Mouse (Mus musculus): ENCODE results near the gene 1700013H16Rik. TPM values are rescaled to one million over a fixed set of nuclear protein-coding genes. Genes with fewer than 3 reads are reported as not detected.
A peak's percentile ranks its signal among the peaks of the same experiment; 100 is the strongest.
"Not testable (repeated sequence)": the region's sequence is repeated elsewhere in the genome, so short reads cannot be mapped to it uniquely, and the experiment has no call there.

The 1700013H16Rik gene
- not detected for total RNA-seq (2021)

DNA sequence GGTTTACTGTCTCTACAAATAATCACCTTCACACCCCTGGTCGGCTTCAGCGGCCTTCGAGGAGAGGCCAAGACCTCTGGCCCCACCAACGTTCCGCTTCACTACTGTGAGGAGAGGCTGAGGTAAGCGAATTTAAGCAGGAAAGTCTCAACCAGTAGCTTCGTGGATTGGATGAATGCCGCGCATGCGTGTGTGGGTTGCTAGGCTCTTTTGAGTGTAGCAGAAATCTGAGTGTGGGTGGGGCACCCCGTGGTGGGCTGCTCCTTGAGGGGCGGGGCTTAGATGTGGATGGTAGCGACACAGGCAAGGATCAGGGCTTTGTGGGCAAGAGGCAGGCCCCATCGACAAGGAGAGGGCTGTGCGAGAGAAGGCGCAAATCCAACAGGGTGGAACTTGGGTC lies at the start of gene 1700013H16Rik:
Gene 1700013H16Rik, minus strand, starts transcription at position 96 of the 400 bp plus-strand sequence.
- no peak for DNase-seq (ENCODE audit: low spot score in 2 of 2)
- intact Hi-C loops (cut with DNase I): no loop called here

DNA sequence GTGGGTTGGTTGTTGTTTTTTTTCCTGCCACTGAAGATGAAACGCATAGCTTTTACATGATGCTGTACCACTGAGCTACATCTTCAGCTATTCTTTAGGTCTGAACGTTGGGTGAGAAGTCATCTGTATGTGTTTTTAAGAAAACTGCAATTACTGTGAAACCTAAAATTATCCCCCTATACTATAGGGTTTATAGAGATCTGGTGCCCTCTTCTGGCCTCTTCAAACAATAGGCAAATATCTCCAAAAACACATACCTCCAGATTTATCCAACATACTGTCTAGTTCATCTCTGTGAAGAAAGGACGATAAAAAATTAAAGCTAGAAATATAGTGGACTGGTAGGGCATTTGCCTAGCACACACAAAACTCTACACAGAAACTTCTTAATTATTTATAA lies 41.4 kb upstream of the 1700013H16Rik start:
- peak in 1 of 2 experiments; percentile 6 for DNase-seq (ENCODE audit: low spot score in 2 of 2)
- intact Hi-C loops (cut with DNase I): loop anchor here (5.0 kb wide), 1 partner anchor 187 kb away; no protein-coding TSS in a partner anchor

DNA sequence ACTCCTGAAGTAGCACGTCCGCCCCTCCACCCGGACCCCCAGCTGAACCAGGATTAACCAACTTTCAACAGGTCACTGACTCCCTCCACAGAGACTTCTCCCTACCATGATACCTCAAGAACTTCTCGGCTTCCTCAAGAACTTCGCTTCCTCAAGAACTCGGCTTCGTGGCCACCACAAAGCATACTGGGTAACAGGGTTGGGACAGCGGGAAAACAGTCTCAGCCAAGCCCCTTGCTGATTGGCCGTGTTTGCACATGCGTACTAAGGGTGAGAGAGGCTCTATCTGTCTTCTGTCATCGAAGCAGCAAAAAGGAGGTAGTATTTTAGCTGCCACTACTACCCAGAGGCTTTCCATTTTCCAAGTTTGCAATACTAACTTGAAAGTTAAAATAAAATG lies 39.9 kb upstream of the 1700013H16Rik start, which contains the start of gene Xlr:
Gene Xlr, minus strand, starts transcription at position 188 of the 400 bp plus-strand sequence.
- not testable (repeated sequence) for DNase-seq (ENCODE audit: low spot score in 2 of 2)
- intact Hi-C loops (cut with DNase I): loop anchor here (5.0 kb wide), 1 partner anchor 185 kb away; no protein-coding TSS in a partner anchor

DNA sequence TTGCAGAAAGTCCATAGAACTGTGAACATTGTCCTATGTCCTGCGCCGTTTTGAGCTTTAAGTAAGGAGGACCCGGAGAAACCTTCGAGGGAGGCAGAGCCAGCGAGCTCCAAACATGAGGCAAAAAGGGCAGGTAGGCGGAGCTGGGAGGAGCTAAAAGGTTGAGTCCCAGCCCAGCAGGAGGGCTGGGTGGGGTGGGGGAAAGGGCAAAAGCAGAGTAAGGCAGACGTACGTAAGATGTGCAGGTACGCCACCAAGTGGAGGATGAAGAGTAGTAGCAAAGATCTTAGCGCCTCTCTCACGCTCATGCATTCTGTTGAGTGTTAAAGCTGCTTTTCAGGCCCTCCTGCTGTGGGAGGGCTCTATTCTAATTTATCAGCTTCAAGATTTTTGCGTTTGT lies 18.6 kb upstream of the 1700013H16Rik start, which contains the start of gene Zfp36l3:
Gene Zfp36l3, minus strand, starts transcription at position 119 of the 400 bp plus-strand sequence.
- DNase-seq (ENCODE audit: low spot score in 2 of 2): no peak
- intact Hi-C loops (cut with DNase I): no loop called here

DNA sequence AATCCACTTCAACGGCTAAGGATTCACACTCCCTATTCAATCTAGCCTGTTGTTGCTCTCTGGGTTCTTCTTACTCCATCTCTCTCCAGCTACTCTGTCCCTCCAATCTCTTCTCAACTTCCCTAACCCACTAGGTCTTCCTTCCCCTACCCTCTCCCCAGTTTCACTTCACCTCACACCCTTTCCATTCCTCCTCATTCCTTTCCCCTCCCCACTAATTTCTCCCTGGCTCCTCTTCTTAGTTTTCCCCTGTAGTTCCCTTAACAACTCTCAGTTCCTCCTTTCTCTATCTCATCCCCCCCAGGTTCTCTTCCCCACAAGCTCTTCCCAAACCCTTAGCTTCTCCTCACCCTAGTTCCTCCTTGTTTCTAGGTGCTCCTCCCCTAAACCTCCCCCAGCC lies 4.8 kb downstream of the 1700013H16Rik start:
- intact Hi-C loops (cut with DNase I): no loop called here
- DNase-seq (ENCODE audit: low spot score in 2 of 2): no peak

DNA sequence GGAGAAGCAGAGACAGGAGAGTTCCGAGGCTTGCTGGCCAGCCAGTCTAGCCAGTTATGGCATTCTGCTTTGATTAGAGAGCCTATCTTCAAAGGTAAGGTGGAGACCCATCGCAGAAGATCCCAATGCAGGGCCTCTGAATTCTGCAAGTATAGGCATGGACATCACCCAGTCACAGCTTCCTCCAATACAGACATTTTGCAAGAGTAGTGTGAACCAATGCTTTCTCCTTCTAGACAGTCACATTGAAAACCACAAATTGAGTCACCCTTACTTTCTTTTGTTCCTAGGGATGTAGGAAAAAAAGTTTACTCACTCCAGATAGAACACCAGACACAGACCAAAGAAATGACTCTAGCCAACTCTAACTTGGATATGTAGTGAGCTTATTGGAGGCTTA lies 28.7 kb downstream of the 1700013H16Rik start:
- intact Hi-C loops (cut with DNase I): no loop called here
- DNase-seq (ENCODE audit: low spot score in 2 of 2): no peak

DNA sequence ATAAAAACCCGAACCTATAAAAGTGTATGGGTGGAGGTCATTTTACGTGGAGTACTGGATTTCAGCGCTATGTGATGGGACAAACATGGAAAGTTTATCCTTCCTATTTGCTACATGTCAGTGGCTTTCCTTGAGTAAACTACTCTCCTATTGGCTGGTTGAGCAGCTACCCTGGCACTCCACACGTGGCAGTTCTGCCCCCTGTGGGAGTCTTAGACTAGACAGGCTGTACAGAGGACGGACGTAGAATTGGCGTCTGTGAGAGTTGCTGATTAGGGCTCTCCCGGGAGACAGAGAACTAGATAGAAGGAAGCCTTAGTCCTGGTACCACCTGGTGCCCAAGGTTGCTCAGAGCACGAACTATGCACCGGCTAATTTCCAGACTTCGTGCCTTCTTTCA lies 33.0 kb downstream of the 1700013H16Rik start, which contains the start of gene 4930502E18Rik:
Gene 4930502E18Rik, plus strand, starts transcription at position 231 of the 400 bp plus-strand sequence.
- intact Hi-C loops (cut with DNase I): no loop called here
- no peak for DNase-seq (ENCODE audit: low spot score in 2 of 2)

DNA sequence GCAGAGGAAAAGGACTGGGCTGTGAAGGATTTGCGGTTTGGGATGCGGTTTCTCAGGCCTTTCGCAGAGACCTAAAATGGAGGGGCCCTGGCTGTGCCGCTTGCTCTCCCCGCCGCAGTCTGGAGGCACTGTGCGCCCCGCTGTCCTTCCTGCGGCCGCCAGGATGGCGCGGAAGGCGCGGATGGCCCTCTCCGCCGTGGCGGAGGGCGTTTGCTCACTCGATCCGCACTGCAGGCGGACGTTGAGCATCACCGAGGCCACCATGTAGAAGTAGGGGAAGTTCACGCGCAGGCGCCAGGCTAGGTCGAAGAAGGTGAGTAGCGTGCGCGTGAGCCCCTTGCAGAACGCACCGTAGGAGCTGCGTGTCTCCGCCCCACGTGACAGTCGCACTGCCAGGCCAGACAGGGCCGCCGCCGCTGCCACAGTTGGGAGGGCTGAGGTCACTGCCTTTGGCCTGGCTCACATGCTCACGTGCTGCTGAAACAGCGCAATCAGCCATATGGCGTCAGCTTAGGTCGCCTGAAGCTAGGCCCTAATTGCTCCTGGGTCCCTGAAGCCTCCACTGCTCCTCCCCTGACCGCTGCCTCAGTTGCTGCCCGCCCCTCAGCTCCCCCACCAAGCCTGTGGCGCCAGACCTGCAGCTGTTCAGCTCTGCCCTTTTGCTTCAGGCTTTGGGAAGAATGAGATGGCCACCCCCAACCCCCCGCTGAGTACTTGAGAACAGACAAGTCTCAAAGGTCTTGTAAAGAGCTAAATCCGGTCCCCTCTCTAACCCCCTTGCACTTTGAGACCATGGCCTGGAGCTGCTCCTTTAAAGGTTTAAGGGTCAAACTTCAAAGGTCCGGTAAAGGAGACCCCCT lies 41.1 kb downstream of the 1700013H16Rik start:
- intact Hi-C loops (cut with DNase I): no loop called here

DNA sequence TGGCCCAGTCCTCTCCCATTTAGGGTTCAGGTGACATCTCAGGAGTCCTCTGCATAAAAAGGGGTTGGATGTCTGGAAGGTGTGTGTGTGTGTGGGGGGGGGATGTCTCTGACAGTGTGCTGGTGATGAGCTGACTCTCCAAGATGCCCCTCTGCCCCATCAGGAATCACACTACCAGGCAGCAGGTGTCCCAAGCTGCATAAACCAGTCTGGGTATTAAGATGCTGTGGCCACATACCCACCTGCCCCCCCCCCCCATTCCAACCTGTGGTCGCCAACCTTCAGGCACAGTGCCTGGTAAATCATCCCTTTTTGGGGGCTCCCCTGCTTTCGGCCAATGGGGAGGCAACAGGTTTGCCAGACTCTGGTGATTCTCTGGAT lies 41.7 kb downstream of the 1700013H16Rik start:
- no peak for DNase-seq (ENCODE audit: low spot score in 2 of 2)
- intact Hi-C loops (cut with DNase I): no loop called here

More for the DNA sequence above, 41.1 kb downstream of the 1700013H16Rik start:
- peak; percentile 43 to 52 for DNase-seq (ENCODE audit: low spot score in 2 of 2)

DNA sequence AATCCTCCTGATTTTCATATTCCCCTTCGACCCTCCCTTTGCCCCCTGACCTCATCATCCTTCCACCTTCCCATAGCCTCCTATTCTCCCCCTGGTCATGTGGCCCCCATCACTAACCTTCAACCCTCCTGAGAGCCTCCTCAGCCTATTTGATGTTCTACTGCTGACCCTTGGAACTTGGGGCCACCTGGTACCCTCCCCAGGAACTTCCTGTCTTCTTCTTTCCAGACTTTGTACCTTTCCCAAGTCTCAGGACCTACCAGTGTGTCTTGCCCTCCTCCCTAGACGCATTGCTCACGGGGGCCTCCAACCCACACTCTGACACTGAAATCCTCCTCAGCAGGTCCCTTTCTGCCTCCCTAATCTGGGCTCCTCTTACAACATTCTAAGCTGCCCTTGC lies 55.0 kb downstream of the 1700013H16Rik start:
- intact Hi-C loops (cut with DNase I): no loop called here
- DNase-seq (ENCODE audit: low spot score in 2 of 2): no peak

DNA sequence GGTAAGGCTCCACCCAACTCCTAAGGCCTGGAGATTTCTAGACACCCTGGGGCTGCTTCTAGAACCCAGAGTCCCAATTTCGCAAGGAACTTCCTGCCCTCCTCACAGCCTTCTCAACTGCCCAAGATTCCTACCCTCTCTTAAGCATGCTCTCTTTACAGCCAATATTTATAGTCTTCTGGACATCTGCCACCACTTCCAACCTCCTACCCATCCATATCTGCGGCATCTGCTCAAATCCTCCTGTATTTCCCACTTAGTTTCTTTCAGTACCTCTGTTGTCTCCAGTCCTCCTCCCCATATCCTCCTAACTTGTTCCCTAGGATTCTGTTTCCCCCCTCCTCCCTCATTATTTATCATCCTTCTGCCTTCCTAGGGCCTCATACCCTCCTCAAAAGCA lies 58.4 kb downstream of the 1700013H16Rik start:
- intact Hi-C loops (cut with DNase I): no loop called here
- DNase-seq (ENCODE audit: low spot score in 2 of 2): peak in 1 of 2 experiments; percentile 65

DNA sequence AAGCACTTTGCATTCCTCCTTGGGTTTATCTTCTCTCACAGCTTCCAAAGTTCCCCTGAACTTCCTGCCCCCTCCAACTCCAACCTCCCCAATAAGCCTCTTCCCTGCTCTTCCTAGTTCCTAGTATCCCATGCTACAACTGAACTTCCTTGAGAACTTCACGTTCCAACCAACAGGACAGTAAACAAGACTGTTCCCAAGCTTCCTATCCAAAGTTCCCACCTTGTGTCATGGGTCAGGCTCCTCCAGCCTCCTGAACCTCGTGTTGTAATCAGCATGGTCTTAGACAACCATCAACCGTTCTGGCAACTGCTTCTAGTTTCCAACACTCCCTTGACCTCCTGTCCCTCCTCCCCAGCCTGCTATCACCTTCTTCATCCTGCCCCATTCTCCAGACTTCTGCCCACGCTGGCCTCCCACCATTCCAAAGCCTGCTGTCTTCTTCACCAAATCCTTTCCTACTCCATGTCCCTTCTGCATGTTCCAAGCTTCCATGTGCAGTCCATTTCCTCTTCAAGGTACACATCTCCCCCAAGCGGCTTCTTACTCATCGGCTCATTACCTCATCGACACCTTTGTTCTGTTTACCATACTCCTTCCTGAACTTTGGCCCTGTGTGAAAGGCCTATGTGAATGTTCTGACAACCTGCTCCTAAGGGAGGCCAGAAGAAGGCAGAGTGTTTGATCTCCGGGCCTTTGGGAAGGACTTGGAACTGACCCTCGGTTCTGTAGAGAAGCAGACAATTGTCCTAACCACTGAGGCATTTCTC lies 63.4 kb downstream of the 1700013H16Rik start:
- no peak for DNase-seq (ENCODE audit: low spot score in 2 of 2)
- intact Hi-C loops (cut with DNase I): no loop called here

DNA sequence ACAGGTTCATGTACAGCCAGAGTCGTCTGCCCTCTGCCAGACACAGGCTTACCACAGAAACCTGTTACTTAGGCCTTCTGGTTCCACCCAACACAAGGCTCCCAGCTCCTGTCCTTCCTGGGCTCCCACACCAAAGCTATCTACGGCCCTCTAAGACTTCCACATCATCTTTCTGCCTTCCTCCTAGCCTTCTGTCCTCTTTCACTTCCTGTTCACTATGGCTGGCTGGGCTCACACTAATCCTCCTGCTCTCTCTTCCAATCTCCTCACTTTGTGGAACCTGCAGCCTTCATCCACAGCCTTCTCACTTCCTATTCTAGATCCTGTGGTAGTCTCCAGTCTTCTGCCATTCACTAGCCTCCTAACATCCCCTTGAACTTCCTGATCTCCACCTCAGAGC lies 64.5 kb downstream of the 1700013H16Rik start:
- no peak for DNase-seq (ENCODE audit: low spot score in 2 of 2)
- intact Hi-C loops (cut with DNase I): no loop called here

Other genes starting within 250 kb of the 1700013H16Rik start
- 100 to 1,000 TPM; 253 to 257 TPM for gene Rtl8c, start 149.8 kb downstream of the 1700013H16Rik start, total RNA-seq (2021)
- gene Gm14597, start 148.9 kb downstream of the 1700013H16Rik start, total RNA-seq (2021): not detected
- 100 to 1,000 TPM; 296 to 378 TPM for gene Rtl8a, start 114.1 kb downstream of the 1700013H16Rik start, total RNA-seq (2021)
- gene Rtl8b, start 87.4 kb downstream of the 1700013H16Rik start, total RNA-seq (2021): 100 to 1,000 TPM; 254 to 265 TPM
- under 1 TPM; 0.25 to 0.30 TPM for gene 4930502E18Rik, start 33.0 kb downstream of the 1700013H16Rik start, total RNA-seq (2021)
- not detected for gene Zfp36l3, start 18.6 kb upstream of the 1700013H16Rik start, total RNA-seq (2021)
- 1 to 10 TPM; 1.2 to 1.7 TPM for gene Xlr, start 39.9 kb upstream of the 1700013H16Rik start, total RNA-seq (2021)

All from left cerebral cortex, postnatal 25 days (tissue).